Mouse (Mus musculus) cortical plate, adult 2 months (tissue): ENCODE data around the gene Psip1.

Experiments used
- CTCF ChIP-seq: fragments of 200-500 bp; IDR thresholded peaks from 2 replicates; pipeline ENCODE4 v1.5.1; 2011; ENCODE audit warnings: mild to moderate bottlenecking, control low read depth, low read length; ENCODE audit not compliant: insufficient read depth; ENCODE audit errors: extremely low read depth
- POLR2A ChIP-seq: fragments of 200-500 bp; IDR thresholded peaks from 2 replicates; pipeline ENCODE4 v1.6.1; 2011; ENCODE audit warnings: mild to moderate bottlenecking, low read length, control low read depth; ENCODE audit not compliant: insufficient read depth; ENCODE audit errors: extremely low read depth

DNA sequence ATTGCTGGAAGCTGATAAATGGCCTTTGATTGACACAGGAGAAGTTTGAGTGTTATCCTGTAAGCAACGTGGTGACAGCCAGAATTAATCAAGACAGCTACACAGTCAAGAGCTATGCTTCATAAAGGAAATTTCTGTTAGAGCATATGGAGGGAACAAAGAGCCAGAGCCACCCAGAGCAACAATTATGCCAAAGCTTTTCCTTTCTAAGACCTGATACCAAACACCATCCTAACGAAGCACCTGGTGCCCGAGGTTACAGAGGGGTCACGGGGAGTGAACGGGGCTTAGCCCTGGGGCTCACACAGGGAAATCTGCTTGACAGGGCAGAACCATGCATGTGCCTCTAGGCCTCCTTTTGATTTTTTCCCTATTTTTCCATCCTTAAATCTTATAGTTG is 35.8 kb upstream of the Psip1 start:
- TF ChIP-seq CTCF (no peak), POLR2A (no peak)
